Mouse (Mus musculus) neural tube, embryonic 14.5 days (tissue): ENCODE data around the gene Naa40. TPM values are rescaled to one million over a fixed set of nuclear protein-coding genes. Genes with fewer than 3 reads are reported as not detected.
A peak's percentile ranks its signal among the peaks of the same experiment; 100 is the strongest.

Experiments used
- ATAC-seq: fragments of 200-750 bp; cut with Nextera tagmentation; 2 replicates; pipeline ENCODE4 v1.8.0; 2017; ENCODE audit warnings: low read depth, mild to moderate bottlenecking, moderate TSS enrichment, moderate library complexity
- H3K27ac ChIP-seq: fragments of 300-500 bp; sonication (generic); 2 replicates; pipeline ENCODE4 v1.5.1; 2014; ENCODE audit warnings: low read depth, mild to moderate bottlenecking, control low read depth, low read length, moderate library complexity, mixed read lengths
- H3K27me3 ChIP-seq: fragments of 300-500 bp; sonication (generic); 2 replicates; pipeline ENCODE4 v1.6.1; 2014; ENCODE audit warnings: low read length; ENCODE audit not compliant: control insufficient read depth, insufficient read depth
- H3K36me3 ChIP-seq: fragments of 300-500 bp; sonication (generic); 2 replicates; pipeline ENCODE4 v1.6.1; 2014; ENCODE audit warnings: low read length, mixed read lengths; ENCODE audit not compliant: control insufficient read depth, insufficient read depth
- H3K4me1 ChIP-seq: fragments of 300-500 bp; sonication (generic); 2 replicates; pipeline ENCODE4 v1.6.1; 2014; ENCODE audit warnings: low read length; ENCODE audit not compliant: control insufficient read depth, insufficient read depth
- H3K4me2 ChIP-seq: fragments of 300-500 bp; sonication (generic); 2 replicates; pipeline ENCODE4 v1.6.1; 2014; ENCODE audit warnings: mild to moderate bottlenecking, low read depth, low read length, control low read depth
- H3K4me3 ChIP-seq: fragments of 300-500 bp; sonication (generic); 2 replicates; pipeline ENCODE4 v1.5.1; 2014; ENCODE audit warnings: low read depth, low read length, control low read depth, mixed read lengths
- H3K9ac ChIP-seq: fragments of 300-500 bp; sonication (generic); replicated peaks from 2 replicates; pipeline ENCODE4 v1.6.1; 2014; ENCODE audit warnings: low read depth, mild to moderate bottlenecking, control low read depth, low read length, mixed read lengths
- H3K9me3 ChIP-seq: fragments of 300-500 bp; sonication (generic); 2 replicates; pipeline ENCODE4 v1.6.1; 2016; ENCODE audit warnings: low read length; ENCODE audit not compliant: control insufficient read depth
- WGBS: fragments of 180-500 bp; shearing (Covaris S2); extraction: QIAGEN DNeasy Blood & Tissue Kit; methylation state at CpG from one replicate; pipeline ENCODE4 v1.1.7; 2014; 5-methylcytosine and 5-hydroxymethylcytosine counted together
- polyA plus RNA-seq: library from polyadenylated mRNA; unstranded; fragments of >200 nt; fragmentation: Nextera tagmentation; extraction: Ambion mirVana; gene quantifications from 2 replicates; pipeline ENCODE4 v1.2.1, GENCODE M21; 2014

Naa40 gene
- polyA plus RNA-seq, 1 experiment from 2014 or later, result 68.7 TPM

- no peak overlapping the region for H3K27ac ChIP-seq
- H3K9ac ChIP-seq, result no peak overlapping the region
- H3K4me1 ChIP-seq, result no peaks in the 10 kb centered on the region
- H3K4me2 ChIP-seq, result no peak overlapping the region
- H3K4me3 ChIP-seq, result no peak overlapping the region
- peaks cover 21% of the 10 kb centered on the region for H3K36me3 ChIP-seq
- ATAC-seq, result no peak
- H3K27me3 ChIP-seq, result no peaks in the 10 kb centered on the region
- H3K9me3 ChIP-seq, result no peaks in the 10 kb centered on the region
Observed at GRCm38 (mm10) chr19:7223488-7223887, 17.5 kb downstream of the Naa40 start.

- Histone ChIP-seq H3K4me1 (no peaks in the 10 kb centered on the region), H3K4me3 (no peak overlapping the region), H3K9me3 (no peaks in the 10 kb centered on the region), H3K27me3 (no peaks in the 10 kb centered on the region), H3K4me2 (no peak overlapping the region), H3K36me3 (peaks cover 8% of the 10 kb centered on the region; the same call in 1 of the 2 replicates), H3K9ac (no peak overlapping the region), H3K27ac (no peak overlapping the region)
- 88% methylated on average over 6 of the region's 6 CpGs for WGBS
- ATAC-seq, result no peak
Observed at GRCm38 (mm10) chr19:7222196-7222595, 18.8 kb downstream of the Naa40 start.

- H3K9ac ChIP-seq, result no peak overlapping the region
- no peak overlapping the region for H3K4me3 ChIP-seq
- no peak overlapping the region for H3K4me2 ChIP-seq
- H3K4me1 ChIP-seq, result peaks cover 17% of the 10 kb centered on the region
- no peak overlapping the region for H3K27ac ChIP-seq
- ATAC-seq, result no peak
- peaks cover 6% of the 10 kb centered on the region; the same call in 1 of the 2 replicates for H3K36me3 ChIP-seq
- H3K9me3 ChIP-seq, result no peaks in the 10 kb centered on the region
- H3K27me3 ChIP-seq, result no peaks in the 10 kb centered on the region
- WGBS, result 98% methylated on average over 5 of the region's 5 CpGs
Observed at GRCm38 (mm10) chr19:7218753-7219152, 22.2 kb downstream of the Naa40 start.

GRCm38 (mm10) chr19:7217926-7218267, 23.1 kb downstream of the Naa40 start:
- Histone ChIP-seq H3K9ac (no peak overlapping the region; the same call in 1 of the 2 replicates), H3K4me2 (peak overlapping the region; percentile 36), H3K36me3 (peaks cover 6% of the 10 kb centered on the region; the same call in 1 of the 2 replicates), H3K9me3 (no peaks in the 10 kb centered on the region), H3K27ac (no peak overlapping the region), H3K27me3 (no peaks in the 10 kb centered on the region), H3K4me3 (peak overlapping the region; percentile 69), H3K4me1 (peaks cover 17% of the 10 kb centered on the region)
- 12% methylated on average over 6 of the region's 6 CpGs for WGBS
- no peak for ATAC-seq

GRCm38 (mm10) chr19:7217162-7217925, 23.6 kb downstream of the Naa40 start, which contains the start of gene Cox8a:
Gene Cox8a, minus strand, starts transcription at chr19:7217616.
- no peaks in the 10 kb centered on the region for H3K27me3 ChIP-seq
- peak within 1 kb of the TSS; percentile 74 for H3K27ac ChIP-seq
- peak; percentile 98 for ATAC-seq
- H3K9me3 ChIP-seq, result no peaks in the 10 kb centered on the region
- H3K4me3 ChIP-seq, result peak within 1 kb of the TSS; percentile 69
- peak within 1 kb of the TSS; percentile 76 for H3K9ac ChIP-seq
- peaks cover 17% of the 10 kb centered on the region for H3K4me1 ChIP-seq
- H3K36me3 ChIP-seq, result peaks cover 6% of the 10 kb centered on the region
- WGBS, result under 1% methylated on average over 47 of the region's 50 CpGs
- peak within 1 kb of the TSS; percentile 81 for H3K4me2 ChIP-seq

GRCm38 (mm10) chr19:7214484-7214883, 26.5 kb downstream of the Naa40 start:
- Histone ChIP-seq H3K9me3 (no peaks in the 10 kb centered on the region), H3K4me2 (no peak overlapping the region), H3K4me3 (no peak overlapping the region), H3K36me3 (peaks cover 9% of the 10 kb centered on the region), H3K4me1 (peaks cover 17% of the 10 kb centered on the region), H3K27me3 (no peaks in the 10 kb centered on the region), H3K27ac (no peak overlapping the region), H3K9ac (no peak overlapping the region)
- ATAC-seq, result no peak
- 94% methylated on average over 5 of the region's 5 CpGs for WGBS

DNA sequence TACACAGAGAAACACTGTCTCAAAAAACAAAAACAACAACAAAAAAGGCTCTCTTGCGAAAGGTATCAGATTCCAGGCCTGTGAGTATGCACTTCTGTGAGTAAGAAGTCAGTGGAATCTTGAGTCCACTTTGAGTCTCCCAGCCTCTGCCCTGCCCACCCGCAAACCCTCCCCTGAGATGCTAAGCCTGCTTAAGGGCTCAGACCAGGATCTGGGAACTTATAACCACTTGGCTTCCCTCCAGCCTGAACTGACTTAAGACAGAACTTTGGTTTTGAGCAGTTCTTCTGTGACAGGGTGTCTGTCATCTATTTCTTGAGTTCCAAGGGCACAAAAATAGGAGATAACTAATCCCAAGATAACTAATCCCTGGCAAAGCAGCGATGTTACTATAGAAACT, 28.0 kb downstream of the Naa40 start:
- Histone ChIP-seq H3K27ac (no peak overlapping the region), H3K27me3 (no peaks in the 10 kb centered on the region), H3K4me2 (no peak overlapping the region), H3K4me1 (peaks cover 17% of the 10 kb centered on the region), H3K9ac (no peak overlapping the region), H3K36me3 (peaks cover 9% of the 10 kb centered on the region), H3K4me3 (no peak overlapping the region), H3K9me3 (no peaks in the 10 kb centered on the region)
- 98% methylated on average over 3 of the region's 3 CpGs for WGBS
- ATAC-seq, result no peak

GRCm38 (mm10) chr19:7212216-7212615, 28.8 kb downstream of the Naa40 start:
- ATAC-seq, result no peak

GRCm38 (mm10) chr19:7209907-7210646, 30.9 kb downstream of the Naa40 start:
- Histone ChIP-seq H3K9ac (no peak overlapping the region), H3K27ac (no peak overlapping the region), H3K4me3 (no peak overlapping the region), H3K4me2 (no peak overlapping the region), H3K27me3 (no peaks in the 10 kb centered on the region), H3K36me3 (peaks cover 9% of the 10 kb centered on the region; the same call in 1 of the 2 replicates), H3K9me3 (no peaks in the 10 kb centered on the region), H3K4me1 (peaks cover 10% of the 10 kb centered on the region; the same call in 1 of the 2 replicates)
- WGBS, result 87% methylated on average over 7 of the region's 7 CpGs
- ATAC-seq, result no peak

More at GRCm38 (mm10) chr19:7212216-7212615, 28.8 kb downstream of the Naa40 start:
- Histone ChIP-seq H3K4me3 (no peak overlapping the region), H3K9me3 (no peaks in the 10 kb centered on the region), H3K4me2 (no peak overlapping the region), H3K27me3 (no peaks in the 10 kb centered on the region), H3K36me3 (peaks cover 9% of the 10 kb centered on the region), H3K27ac (no peak overlapping the region), H3K9ac (no peak overlapping the region), H3K4me1 (peaks cover 17% of the 10 kb centered on the region)
- 97% methylated on average over 1 of the region's 1 CpGs for WGBS
